Mouse (Mus musculus) ovary, postnatal 36 days (tissue): Measurements from ENCODE around the gene Gm1993.
"Not testable (repeated sequence)": the region's sequence is repeated elsewhere in the genome, so short reads cannot be mapped to it uniquely, and the experiment has no call there.

Experiments used
- DNase-seq: peaks from one replicate; pipeline ENCODE4 v3.0.0; 2022; ENCODE audit warnings: low spot score, mixed read lengths

Gm1993 gene

GRCm38 (mm10) chrX:25570352-25570751 lies at the start of gene Gm1993:
Gm1993 (minus strand) TSS chrX:25570452.
- not testable (repeated sequence) for DNase-seq
